Mouse (Mus musculus): ENCODE results near the gene Ero1lb. TPM values are rescaled to one million over a fixed set of nuclear protein-coding genes. Genes with fewer than 3 reads are reported as not detected.
"Not testable (repeated sequence)": the region's sequence is repeated elsewhere in the genome, so short reads cannot be mapped to it uniquely, and the experiment has no call there.

Gene Ero1lb
- total RNA-seq, 2 experiments from 2014 or later: 11.6 to 11.8 TPM

GRCm38 (mm10) chr13:12650020-12650876, 84.6 kb downstream of the Ero1lb start:
- peak; percentile 65 to 77 for DNase-seq (ENCODE audit: low spot score in 2 of 2)
- intact Hi-C loops (cut with DNase I): not testable (repeated sequence)

- intact Hi-C loops (cut with DNase I): not testable (repeated sequence)
- peak; percentile 50 to 53 for DNase-seq (ENCODE audit: low spot score in 2 of 2)
Measured at GRCm38 (mm10) chr13:12650877-12651176, 85.2 kb downstream of the Ero1lb start.

Other genes starting within 250 kb of the Ero1lb start
- 10 to 100 TPM; 19.0 to 21.3 TPM for gene Actn2, start 225.1 kb upstream of the Ero1lb start, total RNA-seq (2021)
- gene Heatr1, start 170.8 kb upstream of the Ero1lb start, total RNA-seq (2021): 10 to 100 TPM; 20.4 to 26.4 TPM
- 10 to 100 TPM; 23.1 to 23.8 TPM for gene Lgals8, start 100.9 kb upstream of the Ero1lb start, total RNA-seq (2021)
- gene Edaradd, start 45.4 kb upstream of the Ero1lb start, total RNA-seq (2021): under 1 TPM; 0.18 to 0.25 TPM
- not detected for gene Prl2c3, start 234.2 kb downstream of the Ero1lb start, total RNA-seq (2021)

Data from left cerebral cortex, postnatal 14 days (tissue).